Mouse (Mus musculus) MEL-GATA-1-ER (cell line): Measurements from ENCODE around the gene Fgfr2.

Experiments
- DNase-seq: peaks from one replicate; pipeline ENCODE4 v3.0.0-alpha.2; 2012; ENCODE audit warnings: low read depth; ENCODE audit errors: extremely low read depth

Gene Fgfr2

DNA sequence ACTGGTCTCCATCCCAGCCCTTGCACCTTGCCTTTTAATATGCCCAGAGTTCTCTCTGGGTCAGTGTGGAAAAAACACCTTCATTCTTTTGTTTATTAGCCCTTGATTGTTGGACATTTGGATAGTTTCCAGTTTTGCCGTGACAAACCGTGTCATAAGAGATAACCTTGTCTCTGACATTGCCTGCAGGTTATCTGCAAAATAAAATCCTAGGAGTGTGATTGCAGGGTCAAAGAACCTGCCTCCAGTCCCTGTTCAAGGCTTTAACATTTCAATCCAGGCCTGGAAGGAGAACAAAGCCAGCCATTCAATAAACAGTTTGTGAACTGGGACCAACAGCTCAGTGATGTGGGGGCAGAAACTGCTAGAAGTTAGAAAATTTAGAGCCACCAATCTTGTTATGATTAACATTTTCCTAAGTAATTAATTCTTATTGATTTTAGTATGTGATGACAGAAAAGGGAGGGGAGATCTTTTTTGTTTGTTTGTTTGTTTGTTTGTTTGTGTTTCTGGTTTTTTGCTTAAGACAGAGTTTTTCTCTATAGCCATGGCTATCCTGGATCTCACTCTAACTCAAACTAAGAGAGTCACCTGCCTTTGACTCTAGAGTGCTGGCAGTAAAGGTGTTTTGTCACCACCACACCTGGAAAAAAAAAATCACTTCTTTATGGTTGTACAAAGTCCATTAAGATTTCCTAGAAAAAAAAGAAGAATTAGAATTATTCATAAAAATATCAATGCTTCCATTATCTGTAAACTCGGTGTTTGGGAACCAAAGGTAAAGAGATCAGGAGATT, 537.3 kb downstream of the Fgfr2 start:
- DNase-seq: no peak

DNA sequence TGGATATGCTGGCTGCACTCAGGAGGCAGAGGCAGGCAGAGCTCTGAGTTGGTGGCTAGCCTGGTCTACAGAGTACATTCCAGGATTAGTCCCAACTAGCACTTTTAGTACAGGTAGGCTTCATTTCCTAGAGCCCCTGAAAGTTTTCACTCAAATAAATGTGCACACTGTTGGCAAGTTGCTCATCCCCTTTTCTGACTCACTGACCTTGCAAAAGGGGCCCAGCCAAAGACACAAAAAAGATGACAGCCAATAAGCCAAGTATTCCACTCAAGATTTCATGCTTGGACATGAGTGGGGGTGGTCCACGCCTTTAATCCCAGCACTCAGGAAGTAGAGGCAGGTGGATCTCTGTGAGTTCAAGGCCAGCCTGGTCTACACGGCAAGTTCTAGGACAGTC, 541.7 kb downstream of the Fgfr2 start:
- DNase-seq: no peak

- no peak for DNase-seq
Observed at GRCm38 (mm10) chr7:132580511-132580910, 542.6 kb downstream of the Fgfr2 start.

DNA sequence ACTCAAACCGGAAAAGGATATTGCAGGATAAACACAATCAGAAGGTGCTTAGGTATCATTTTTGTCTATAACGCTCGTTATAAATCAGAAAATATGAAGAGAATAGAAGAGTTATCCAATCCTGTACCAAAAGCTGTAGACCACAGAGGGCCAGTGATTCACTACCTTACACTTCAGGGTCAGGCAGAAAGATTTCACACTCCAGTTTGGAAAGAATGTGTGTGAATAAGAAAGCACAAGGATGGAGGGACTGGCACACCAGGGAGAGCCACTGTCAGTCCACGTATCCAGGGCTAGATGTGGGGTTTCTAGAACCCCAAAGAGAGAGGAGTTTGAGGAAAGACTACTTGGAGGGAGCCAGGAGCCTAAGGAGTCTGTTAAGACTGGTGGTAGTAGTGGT, 546.3 kb downstream of the Fgfr2 start:
- DNase-seq: no peak

DNA sequence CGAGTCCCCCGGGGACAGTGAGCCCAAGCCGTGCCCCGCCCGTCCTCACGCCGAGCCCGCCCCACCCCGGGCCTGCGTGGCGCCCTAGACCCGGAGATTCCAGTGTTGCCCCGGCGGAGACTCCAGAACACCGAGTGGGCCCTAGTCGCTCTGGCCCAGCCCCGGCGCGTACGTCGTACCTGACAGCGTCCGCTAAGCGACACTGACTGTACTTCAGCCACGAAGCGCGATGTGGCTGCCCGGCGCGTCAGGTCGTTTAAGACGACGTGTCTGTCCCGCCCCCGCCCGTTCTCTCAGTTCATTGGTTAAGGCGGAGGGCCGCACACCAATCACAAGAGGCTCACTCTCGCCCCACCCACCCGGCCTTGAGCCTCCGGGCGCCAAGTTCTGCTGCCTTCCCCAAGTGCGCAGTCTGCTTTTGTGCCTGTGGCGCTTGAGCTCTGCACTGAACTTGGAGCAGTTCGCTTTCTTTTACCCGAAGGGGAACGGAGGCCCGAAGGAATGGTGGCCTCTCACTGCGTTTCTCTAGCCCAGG, 547.0 kb downstream of the Fgfr2 start, which contains the start of gene Oat:
Gene Oat (minus strand): TSS at position 283 of the 535 bp plus-strand sequence.
- peak; percentile 92 for DNase-seq

- peak; percentile 99 for DNase-seq
Observed at GRCm38 (mm10) chr7:132575623-132576022, 547.5 kb downstream of the Fgfr2 start.

DNA sequence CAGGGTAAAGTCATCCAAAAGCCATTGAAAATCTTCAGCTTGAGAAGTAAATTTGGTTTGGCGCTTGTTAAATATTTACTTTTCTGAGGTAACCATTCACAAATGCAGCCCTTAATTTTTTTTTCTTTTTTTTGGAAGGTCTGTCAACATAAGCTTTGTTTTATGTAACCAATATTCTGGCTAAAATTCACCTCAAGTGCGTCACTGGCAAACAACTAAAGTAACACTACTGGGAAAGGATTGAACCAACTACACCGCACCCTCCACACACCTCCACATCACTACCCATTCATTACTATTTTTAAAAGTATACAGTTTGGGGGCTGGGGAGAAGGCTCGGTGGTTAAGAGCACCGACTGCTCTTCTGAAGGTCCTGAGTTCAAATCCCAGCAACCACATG, 548.5 kb downstream of the Fgfr2 start:
- no peak for DNase-seq

GRCm38 (mm10) chr7:132573205-132573604, 549.9 kb downstream of the Fgfr2 start:
- no peak for DNase-seq

DNA sequence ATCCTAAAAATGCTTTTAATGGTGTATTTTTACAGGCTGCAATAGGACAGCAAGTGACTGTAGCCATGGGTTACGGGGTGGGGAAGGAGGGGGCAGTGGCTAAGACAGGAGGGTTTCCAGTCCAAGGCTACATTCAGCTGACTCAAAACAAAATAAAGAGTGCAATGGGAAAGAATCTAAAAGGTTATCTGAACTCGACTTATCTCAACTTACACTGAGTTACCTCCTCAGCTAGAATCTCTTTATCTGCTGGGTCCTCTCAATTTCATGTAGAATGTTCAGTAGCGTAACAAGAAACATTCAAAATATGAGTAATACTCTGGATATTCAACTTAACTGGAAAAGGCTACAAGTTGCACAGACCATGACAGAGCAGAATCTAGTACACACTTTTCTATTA, 550.4 kb downstream of the Fgfr2 start:
- no peak for DNase-seq

DNA sequence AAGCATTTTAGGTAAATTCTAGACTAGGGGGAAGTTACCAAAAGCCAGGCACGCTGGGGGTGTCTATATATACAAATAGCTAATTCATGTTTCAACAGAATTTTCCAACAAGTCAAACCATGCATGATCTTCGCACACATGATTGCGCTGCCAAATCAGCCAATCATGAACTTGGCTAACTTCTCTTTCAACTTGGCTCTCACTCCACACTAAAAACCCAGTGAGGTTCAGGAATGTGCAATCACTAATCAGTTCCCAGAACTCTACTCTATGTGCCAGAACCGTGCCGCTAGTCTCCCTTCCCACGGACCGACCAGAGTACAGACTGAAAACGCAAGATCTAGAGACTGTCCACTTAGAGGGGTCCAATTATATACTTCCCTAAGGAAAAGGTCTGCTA, 551.7 kb downstream of the Fgfr2 start:
- DNase-seq: no peak

DNA sequence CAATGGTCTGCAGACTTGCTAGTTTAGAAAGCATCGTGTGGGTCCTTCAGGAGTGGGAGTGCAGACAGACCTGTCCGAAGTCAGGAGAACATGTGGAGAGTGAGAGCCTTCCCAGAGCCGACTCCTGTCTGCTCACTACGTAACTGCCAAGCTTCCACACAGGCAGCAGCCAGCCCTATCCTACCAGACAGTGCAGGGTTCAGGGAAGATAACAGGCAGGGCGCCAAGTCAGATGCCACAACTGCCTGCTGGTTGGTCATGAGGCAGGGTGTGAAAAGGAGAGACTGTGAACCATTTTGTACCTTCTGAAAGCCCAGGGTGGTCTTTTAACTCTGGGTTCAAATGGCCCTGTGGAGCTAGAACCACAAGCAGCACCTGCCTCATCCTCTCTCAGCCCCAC, 553.1 kb downstream of the Fgfr2 start:
- DNase-seq: no peak

DNA sequence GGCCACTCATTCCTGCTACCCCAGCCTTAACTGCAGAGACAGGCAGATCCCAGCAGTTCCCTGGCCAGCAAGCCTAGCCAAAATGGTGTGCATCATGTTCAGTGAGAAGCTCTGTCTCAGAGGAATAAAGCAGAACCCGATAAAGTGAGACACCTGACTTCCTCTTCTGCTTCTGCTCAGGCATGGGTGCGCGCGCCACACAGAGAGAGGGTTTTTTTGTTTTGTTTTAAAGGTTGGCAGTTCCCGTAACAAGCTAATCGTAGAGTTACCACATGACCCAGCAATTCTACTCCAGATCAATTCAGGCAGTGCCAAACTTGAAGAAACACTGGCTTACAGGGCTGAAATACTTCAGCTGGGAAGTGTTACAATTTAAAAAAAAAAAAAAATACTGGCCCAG, 554.3 kb downstream of the Fgfr2 start:
- DNase-seq: peak; percentile 64

DNA sequence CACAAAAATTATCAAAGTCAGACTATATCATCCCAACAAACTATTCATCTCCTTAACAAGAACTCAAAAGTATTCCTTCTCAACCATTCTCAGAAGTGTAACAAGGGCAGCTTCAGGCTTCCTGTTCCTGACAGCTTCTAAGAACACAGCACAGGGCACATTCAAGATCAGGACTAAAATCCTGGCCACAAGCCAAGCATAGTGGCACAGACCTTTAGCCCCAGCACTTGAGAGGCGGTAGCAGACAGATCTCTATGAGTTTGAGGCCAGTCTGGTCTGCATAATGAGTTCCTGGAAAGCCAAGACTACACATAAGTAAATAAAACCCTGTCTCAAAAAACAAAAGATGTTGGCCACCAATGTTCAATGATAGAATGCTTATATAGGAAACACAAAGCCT, 557.3 kb downstream of the Fgfr2 start:
- no peak for DNase-seq

GRCm38 (mm10) chr7:132559138-132559766, 563.9 kb downstream of the Fgfr2 start:
- no peak for DNase-seq

DNA sequence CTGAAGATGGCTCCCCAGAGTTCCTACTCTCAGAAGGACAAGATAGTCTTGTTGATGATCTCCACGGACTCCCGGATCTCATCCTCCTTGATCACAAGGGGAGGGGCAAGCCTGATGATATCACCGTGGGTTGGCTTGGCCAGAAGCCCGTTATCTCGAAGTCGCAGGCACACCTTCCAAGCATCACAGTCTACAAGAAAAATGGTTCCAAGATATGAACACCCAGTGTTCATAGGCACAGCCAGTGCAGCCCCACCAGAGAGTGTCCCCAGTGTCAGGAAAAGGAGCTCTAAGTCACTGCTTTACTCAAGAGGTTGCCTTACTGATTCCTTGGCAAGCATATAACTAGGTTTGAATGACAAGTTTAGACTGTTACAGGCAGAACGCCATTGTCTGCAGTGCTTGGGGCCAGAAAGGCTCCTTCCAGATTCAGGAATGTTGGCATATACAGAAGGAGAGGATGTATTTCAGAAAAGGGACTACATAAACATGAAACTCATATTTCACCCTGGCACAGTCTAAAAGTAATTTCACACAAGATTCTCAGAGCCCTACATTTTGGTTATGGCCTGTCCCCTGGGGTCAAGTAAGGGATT, 564.9 kb downstream of the Fgfr2 start:
- DNase-seq: no peak

DNA sequence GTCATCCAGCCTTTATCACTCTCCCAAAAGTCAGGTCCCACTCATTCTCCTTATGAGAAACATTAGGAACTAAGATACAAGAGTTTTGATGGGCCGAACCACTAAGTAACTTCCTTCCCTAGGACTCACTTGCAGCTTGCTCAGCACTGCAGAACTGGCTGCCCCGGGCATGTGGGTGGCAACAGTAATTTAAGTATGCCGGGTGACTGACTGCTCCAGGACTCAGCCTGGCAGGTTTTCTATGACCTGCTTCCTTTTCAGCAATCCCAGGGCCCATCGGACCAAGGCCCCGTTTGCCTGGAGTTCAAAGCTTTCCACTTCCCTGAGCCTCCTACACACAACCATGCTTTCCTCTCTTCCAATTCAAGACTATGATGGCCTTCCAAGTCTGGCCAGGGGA, 566.6 kb downstream of the Fgfr2 start:
- no peak for DNase-seq

DNA sequence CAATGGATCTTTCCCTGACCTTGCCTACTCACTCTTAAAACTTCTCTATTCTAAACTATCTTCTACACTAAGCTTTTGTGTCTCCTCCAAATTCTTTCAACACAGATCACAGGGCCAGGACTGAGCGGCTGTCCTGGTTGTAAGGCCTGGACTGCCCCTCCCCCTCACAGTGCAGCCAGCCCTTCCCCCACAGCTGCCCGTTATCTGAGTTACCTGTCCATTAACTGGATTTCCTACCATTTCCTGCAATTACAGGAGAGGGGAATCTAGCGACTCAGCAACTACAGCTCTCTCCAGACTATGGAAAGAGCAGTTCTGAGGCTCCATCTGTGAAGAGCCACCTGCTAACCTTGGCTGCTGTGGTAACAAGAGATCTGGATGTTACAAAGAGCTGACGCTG, 567.2 kb downstream of the Fgfr2 start:
- no peak for DNase-seq

- DNase-seq: no peak
Observed at GRCm38 (mm10) chr7:132554091-132554490, 569.1 kb downstream of the Fgfr2 start.

- DNase-seq: peak; percentile 87
Observed at GRCm38 (mm10) chr7:132551351-132552126, 571.6 kb downstream of the Fgfr2 start.

DNA sequence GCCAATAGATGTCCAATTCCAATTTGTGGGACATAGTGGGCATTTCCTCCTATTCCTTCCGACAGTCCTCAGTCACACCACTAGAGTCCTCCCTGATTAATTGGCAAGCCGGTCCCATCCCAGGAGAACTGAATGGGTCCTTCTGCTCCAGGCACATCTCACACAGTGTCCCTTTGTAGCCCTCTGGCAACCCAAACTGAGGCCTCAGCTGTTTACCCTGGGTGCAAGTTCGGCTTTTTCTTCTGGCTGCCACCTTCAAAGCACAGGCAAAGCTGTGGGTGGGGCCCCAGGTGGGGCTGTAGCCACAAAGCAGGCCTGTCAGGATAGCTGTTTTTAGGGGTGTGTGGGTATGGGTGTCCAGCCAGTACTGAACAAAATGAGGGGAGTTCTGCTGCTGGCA, 576.0 kb downstream of the Fgfr2 start:
- DNase-seq: no peak

- no peak for DNase-seq
Observed at GRCm38 (mm10) chr7:132542427-132542826, 580.7 kb downstream of the Fgfr2 start.

- peak; percentile 50 for DNase-seq
Observed at GRCm38 (mm10) chr7:132541566-132541965, 581.6 kb downstream of the Fgfr2 start.
